Mouse (Mus musculus) spleen, postnatal 14 days (tissue): ENCODE measurements at regions not wholly inside any gene's neighbourhood (a gene's known extent, or its start where the extent isn't known, plus 50 kb on each side); places are given as distances from the start of the nearest gene placed in this dataset.

Experiments
- DNase-seq, 2 experiments: peaks; one replicate each; pipeline ENCODE4 v3.0.0; 2021 to 2022; ENCODE audit warnings: low spot score in 2 of 2

DNA sequence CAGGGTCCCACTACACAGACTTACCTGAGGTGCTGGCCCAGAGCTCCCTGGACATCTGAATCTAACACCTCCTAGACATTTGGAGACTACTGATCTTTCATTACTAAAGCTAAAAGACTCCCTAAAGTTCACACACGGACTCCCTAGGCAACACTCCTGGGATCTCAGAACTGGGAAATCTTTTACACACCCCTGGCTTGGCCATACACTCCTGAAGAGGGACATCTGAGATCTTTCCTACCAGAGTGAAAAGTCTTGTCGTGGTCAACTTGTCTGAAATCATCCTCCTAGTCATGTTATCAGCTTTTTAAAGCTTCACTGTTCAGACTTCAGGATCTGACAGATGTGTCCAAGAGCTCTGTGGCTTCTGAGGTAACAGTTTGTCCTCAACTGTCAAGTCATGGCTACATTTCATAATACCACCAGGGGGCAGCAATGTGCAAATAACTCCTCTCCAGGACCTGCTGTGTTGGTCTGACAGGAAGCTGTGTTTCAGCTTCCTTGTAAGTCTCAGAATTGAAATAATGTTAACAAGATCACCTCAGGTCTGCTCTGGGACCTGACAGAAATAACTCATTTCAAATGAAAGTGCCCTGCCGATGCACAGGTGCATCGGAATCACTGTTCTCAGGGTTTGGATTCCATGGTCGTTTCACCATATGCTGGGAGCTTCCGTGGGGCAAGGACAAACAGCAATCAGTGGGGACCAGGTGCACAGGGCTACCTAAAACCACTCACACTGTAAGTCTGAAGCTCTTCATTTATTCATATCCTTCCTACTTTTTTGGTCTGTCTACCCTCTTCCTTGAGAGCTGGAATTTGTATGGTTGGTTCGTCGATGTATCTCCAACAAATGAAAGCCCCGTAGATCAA lies 92.3 kb upstream of the C1qtnf7 start:
- DNase-seq: peak in 1 of 2 experiments; percentile 37

GRCm38 (mm10) chr5:43424551-43425257 lies 90.6 kb upstream of the C1qtnf7 start:
- no peak for DNase-seq

DNA sequence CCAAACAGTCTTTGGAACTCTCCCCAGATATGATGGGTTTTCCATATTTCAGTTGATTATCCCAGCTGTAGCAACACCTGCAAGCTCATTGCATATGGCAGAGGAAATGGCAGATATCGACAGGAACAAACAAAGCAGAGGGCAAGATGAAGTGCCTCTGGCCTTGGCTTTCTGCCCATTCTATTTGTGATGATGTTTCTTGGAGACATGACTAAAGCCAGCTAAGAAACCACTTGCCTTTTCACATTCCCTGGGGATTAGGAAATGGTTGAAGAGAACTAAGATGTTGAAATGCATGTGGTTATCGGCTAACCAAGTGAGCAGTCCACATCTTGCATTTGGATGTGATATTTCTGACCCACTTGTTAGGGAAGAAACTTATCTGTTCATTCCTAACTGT lies 82.0 kb upstream of the C1qtnf7 start:
- no peak for DNase-seq

DNA sequence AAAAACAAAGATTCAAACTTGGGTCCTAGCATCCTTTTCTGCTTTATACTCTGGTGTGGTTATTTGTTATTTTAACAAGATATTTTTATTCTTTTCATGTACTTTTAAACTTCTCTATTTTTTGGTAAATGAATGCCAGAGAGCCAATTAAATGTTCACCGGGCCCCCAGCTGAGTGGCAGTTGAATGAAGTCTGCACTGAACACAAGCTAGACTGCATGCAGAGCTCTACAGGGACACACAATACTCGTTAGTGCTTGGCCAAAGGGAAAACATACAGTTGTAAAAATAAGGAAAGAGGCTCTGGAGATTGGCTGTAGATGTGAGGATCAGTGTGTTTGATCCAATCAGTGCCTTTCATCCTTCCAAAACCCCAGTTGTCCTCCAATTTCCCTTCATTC lies 76.1 kb upstream of the C1qtnf7 start:
- DNase-seq: no peak

DNA sequence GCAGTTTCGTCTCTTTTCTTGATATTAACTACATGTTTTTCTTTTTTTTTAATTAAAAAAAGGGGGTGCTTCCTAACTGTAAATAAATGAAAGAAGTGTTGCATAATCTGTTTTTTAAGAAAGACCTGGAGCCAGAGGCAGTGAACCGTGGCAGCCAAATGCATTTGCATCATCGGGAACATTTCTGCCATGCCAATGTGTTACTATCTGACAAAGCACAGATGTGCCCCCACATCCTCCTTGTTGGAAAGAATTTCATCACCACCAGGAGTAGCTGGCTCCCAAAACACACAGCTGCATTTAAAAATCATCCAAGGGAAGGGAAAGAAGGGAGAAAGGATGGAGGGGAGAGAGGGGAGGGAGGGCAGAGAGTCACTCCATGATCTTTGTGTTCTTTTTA lies 74.0 kb upstream of the C1qtnf7 start:
- DNase-seq: no peak

- no peak for DNase-seq
Measured at GRCm38 (mm10) chr5:43444582-43445214, 70.6 kb upstream of the C1qtnf7 start.

DNA sequence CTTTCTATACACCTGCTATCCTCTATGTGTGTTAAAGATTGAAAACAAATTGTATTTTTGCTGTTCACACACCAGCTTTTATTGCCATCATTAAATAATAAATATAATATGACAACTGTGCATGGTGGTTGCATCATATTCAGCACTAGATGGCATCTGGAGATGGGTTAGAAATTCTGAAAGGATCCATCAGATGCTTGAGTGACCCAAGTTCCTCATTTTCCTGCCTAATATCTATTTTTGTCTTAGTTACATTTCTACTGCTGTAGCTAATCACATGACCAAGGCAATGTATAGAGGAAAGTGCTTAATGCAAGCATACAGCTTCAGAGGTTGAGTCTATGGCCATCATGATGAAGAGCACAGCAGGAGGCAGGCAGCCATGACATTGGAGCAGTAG lies 69.7 kb upstream of the C1qtnf7 start:
- no peak for DNase-seq

GRCm38 (mm10) chr5:43446295-43446694 lies 69.0 kb upstream of the C1qtnf7 start:
- no peak for DNase-seq

GRCm38 (mm10) chr5:43456018-43456417 lies 59.3 kb upstream of the C1qtnf7 start:
- no peak for DNase-seq

DNA sequence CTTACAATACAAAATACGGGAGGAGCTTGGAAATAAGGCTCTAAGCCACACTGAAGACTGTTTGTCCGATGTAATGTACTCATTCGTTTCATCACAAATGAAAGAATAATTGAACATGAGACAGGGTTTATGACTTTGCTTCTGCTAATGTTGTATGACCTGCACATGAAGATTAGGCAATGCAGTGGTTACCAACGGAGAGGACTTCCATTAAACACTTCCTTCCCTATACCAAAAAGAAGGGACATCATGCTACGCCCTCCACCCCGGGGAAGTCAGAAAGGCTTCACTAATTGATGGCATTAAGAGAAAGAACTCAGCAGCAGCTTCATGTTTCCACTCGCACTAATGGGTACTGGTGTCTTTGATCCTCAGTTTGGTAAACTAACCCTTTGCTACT lies 57.6 kb upstream of the C1qtnf7 start:
- no peak for DNase-seq

- DNase-seq: no peak
Measured at GRCm38 (mm10) chr5:43461987-43462715, 53.2 kb upstream of the C1qtnf7 start.
